Mouse (Mus musculus) MEL (cell line): ENCODE data around the gene Zic2.

Experiments used
- CTCF ChIP-seq, 3 experiments: IDR thresholded peaks in 2 of 3; conservative IDR thresholded peaks in 1 of 3; 2 replicates each; pipeline ENCODE4 v1.5.1; 2011 to 2012; ENCODE audit warnings: low read length in 3 of 3, low read depth in 2 of 3, mild to moderate bottlenecking in 2 of 3, improper control_type of control experiment in 1 of 3, inconsistent platforms in 1 of 3, mixed read lengths in 1 of 3, moderate library complexity in 1 of 3; ENCODE audit not compliant: control insufficient read depth in 1 of 3, insufficient read depth in 1 of 3, poor library complexity in 1 of 3, severe bottlenecking in 1 of 3
- EP300 ChIP-seq, 2 experiments: IDR thresholded peaks; 2 replicates each; pipeline ENCODE4 v1.6.1; 2011; ENCODE audit warnings: improper control_type of control experiment in 2 of 2, low read length in 2 of 2, low read depth in 1 of 2, mild to moderate bottlenecking in 1 of 2
- GABPA ChIP-seq: IDR thresholded peaks from 2 replicates; pipeline ENCODE4 v1.6.1; 2012; ENCODE audit warnings: low read depth, mild to moderate bottlenecking, inconsistent platforms, low read length, improper control_type of control experiment, moderate library complexity
- MXI1 ChIP-seq: IDR thresholded peaks from 2 replicates; pipeline ENCODE4 v1.6.1; 2011; ENCODE audit warnings: mild to moderate bottlenecking, low read depth, low read length, improper control_type of control experiment
- ZNF384 ChIP-seq: IDR thresholded peaks from 2 replicates; pipeline ENCODE4 v1.6.1; 2012; ENCODE audit warnings: low read depth, mild to moderate bottlenecking, inconsistent platforms, low read length, improper control_type of control experiment

DNA sequence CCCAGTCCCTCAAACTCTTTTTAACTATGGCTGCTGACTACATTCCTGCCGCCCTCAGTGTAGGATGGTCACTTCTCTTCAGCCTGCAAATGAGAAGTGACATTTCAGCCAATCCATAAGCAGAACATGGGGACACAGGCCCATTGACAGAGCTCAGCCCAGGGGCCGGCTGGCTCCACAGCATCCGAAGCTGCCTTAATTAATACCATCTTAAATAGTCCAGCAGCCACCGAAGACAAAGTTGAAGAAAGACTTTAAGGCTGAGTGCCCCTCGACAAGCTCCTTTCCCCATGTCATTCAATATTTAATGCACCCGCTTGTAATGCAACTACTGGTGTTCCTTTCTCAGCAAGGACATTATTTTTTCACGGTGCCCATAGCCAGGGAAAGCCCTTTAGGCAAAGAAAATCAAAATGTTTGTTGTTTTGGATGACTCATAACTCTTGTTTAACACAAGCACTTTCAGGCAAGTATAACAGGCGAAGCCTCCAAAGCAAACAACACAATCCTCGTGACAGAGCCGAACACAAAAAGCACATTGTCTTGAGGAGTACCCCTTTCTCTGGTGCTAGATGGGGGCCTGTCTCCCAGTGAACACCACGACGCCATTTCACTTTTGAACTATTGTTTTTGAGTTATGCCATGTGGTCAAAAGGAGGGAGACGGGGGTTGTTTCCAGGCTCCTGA lies 22.4 kb upstream of the Zic2 start:
- TF ChIP-seq GABPA: no peak
- TF ChIP-seq ZNF384: no peak
- no peak for TF ChIP-seq CTCF (IDR thresholded peaks at IDR 0.05 in 2 of 3, conservative IDR thresholded peaks at IDR 0.05 in 1 of 3; ENCODE audit: control insufficient read depth in 1 of 3, insufficient read depth in 1 of 3, low read depth in 2 of 3, low read length in 3 of 3, poor library complexity in 1 of 3, severe bottlenecking in 1 of 3)
- no peak for TF ChIP-seq EP300 (IDR thresholded peaks at IDR 0.05; ENCODE audit: low read depth in 1 of 2, low read length in 2 of 2)
- TF ChIP-seq MXI1: no peak
